Mouse (Mus musculus): ENCODE measurements around the gene Slc16a7.

Slc16a7 gene

DNA sequence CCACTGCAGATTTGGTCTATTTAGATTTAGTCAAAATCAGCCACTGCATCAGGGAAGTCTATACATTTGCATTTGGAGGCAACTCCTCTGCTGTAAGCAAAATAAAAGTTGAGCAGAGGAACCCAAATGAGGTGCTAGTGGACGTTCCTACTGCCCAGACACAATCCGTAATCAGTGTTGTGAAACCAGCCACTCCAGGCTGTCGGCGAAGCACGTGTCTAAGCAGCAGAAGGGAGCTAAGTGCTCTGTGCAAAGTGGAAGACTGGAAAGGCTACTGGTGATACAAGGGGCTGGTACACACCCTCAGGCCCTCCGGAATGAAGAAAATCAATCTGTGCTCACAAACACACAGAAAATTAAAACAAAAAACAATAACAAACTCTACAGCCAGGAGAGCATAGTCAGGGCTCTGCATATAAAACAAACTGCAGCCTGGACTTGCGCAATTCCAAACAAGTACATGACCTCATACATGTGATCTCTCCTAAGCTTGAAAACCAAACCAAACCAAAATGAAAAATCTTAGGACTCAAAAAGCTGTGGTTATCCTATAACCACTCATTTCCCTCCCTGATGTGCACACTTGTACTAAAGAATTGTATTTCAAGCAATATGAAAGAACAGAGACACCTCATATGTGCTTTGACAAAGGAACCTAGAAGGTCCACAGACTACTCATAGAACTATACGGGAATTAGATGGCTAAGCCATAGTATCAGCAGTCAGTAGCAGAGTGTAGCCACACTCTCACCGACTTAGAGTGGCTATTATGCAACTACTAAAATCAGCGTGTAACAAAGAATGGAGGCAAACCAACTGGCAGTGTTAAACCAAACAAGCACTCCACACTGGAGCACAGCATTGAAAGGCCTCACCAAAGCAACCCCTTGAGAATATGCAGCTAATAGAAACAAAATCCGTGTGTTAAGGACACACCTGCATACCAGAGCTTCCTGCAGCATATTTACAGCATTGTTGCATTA, 67.5 kb downstream of the Slc16a7 start:
- no peak for DNase-seq

DNA sequence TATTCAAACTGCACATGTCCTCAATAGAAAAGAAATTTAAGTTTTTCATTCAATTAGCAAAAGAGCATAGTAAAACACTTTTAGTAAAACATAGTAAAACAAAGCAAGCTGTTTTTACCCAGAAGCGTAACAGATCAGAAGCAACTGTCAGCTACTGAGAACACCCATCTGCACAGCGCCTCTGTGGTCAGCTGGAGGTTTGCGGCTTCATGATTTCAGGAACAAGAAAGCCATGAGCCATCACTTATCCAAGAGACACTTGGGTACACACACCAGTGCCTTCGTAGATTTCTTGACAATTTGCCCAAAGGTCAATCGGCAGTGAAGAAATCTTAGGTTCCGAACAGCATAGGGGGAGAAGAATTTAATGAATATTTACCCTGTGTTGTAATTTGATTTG, 71.9 kb downstream of the Slc16a7 start:
- peak in 1 of 2 experiments; percentile 7 for DNase-seq

DNA sequence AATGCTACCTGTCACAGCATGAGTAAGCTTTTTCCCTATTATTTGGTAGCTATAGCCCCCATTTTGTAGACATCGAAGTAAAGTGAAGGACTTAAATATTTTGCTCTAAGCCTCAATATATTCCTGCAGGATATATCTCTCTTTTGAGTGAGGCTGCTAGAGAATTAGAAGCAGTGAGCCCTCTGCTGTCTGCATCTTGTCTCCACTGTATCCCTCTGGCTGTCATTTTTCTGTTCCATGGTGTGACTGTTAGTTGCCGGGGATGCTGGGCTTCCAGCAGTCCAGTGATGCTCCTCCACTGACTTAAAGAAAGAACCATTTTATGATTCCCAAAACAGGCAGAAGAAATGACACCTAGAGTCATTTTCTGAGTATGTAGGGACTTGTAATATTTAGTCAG, 78.4 kb downstream of the Slc16a7 start:
- no peak for DNase-seq

DNA sequence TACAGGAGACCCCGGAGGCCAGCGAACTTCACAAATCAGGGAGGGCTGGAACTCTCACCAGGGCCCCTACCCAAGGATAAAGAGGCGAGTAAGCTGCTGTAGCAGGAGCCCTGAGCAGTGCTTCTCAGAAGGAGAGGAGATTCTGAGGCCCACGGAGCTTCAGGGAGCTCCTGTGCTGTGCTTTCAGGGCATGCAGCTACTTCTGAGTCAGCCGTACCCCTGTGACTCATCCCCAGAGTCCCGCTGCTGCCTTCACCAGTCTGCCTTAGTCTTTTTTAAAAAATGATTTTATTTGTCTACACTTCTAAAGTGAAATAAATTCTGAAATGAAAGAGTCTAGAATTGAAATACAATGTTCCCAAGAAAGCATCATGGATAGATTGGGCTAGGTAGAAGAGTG, 91.2 kb downstream of the Slc16a7 start:
- no peak for DNase-seq

DNA sequence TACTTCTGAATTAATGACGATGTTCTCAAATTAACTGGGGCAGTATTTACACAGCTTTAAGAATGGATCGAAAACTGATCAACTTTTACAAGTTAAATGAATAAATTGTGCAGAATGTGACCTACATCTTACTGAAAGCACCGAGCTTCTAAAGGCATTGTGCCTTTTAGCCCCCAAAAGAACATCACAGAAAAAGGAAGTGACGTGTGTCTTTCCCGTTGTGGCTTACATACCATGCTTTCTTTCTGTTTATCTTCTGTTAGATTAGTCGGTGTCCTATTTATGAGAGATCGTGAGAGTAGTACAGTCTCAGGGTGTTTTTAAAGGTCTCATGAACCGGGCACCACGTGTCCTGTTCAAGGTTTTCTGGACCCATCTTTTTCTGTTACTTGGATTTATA, 98.9 kb downstream of the Slc16a7 start:
- DNase-seq, result no peak

DNA sequence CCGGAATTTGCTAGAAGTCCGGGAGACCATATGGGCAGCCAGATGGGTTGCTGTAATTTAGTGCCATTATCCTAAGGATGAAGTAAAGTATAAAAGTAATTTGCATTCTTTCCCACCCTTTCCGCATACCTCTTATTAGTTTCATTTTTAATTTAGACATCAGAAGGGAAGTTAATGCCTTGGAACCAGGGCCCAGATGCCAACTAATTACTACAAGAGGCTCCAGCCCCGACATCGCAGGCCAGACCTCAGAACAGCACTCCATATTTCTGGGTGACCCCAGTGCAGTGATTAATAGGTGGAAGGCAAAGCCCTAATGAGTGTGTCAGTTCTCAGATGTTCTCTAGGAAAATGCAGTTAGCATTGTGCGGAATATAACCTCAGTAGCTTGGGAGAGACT, 100.7 kb downstream of the Slc16a7 start:
- no peak for DNase-seq

DNA sequence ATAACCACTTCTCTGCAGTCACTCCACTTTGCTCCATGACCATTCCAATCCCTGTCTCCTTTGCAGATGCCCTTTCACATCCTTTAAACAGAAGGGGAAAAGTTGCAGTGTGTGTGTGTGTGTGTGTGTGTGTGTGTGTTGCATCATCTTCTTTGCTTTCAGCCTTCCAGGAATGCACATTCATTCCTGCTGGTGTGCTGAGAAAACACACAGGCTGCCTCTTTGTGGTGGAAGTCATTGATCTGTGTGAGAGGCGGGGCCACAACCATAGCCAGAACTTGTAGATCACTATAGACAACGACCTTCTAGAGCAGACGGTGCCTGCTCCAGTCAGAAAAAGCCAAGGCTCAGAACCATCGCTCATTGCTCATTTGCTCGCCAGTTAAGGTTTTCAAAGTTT, 103.9 kb downstream of the Slc16a7 start:
- no peak for DNase-seq

DNA sequence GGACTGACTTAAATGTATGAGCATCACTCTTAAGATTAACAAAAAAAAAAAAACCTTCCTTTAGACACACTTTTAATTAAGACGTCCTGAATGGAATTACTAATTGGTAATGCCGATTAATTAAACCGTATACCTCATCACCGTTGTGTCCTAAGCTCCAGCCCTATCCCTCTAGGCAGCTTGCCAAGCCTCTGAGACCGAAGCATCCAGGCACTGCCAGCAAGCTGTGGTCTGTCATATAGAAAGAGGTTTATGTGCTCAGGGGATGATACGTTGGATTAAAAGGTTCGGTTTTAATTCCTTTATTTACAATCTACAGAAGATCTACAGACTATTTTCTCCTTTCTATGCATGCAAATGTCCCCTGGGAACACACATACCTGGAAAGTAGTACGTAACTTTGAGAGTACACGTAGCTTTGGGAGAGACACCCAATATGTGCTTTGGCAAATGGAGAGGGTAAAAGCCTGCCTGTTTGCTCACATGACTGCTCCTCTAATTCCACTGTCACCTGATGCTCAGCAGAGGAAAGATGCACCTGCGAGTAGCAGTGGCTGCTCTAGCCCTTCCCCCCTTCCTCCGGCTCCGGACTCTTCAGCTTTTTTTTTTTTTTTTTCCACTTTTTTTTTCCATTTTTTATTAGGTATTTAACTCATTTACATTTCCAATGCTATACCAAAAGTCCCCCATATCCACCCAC, 114.0 kb downstream of the Slc16a7 start:
- DNase-seq, result no peak

DNA sequence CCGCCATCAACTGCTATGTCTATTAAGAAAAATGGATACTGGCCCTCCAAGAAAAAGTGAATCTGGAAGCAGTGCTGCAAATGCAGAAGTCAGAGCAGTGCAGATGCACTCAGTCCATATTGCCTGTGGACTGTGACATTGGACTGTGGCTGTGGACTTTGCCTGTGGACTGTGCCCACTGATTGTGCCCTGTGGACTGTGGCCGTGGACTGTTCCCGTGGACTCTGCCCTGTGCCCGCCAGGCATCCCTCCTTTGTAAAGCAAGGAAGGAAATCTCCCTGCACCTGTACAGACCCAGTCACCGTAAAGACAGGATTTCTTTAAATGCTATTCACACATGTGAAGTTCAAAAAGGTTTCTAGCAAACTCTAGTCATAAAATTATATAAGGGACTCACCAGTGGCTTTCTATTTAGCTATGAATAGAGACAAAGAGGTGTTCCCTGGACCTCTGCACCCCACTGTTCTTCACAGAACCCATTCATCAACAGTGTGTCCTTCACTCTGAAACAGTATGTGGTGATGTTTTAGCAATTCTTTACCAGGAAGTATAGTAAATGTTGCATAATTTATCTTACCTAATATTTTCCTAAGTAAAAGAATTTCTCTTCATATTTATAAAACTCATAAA, 114.6 kb downstream of the Slc16a7 start:
- DNase-seq, result no peak

DNA sequence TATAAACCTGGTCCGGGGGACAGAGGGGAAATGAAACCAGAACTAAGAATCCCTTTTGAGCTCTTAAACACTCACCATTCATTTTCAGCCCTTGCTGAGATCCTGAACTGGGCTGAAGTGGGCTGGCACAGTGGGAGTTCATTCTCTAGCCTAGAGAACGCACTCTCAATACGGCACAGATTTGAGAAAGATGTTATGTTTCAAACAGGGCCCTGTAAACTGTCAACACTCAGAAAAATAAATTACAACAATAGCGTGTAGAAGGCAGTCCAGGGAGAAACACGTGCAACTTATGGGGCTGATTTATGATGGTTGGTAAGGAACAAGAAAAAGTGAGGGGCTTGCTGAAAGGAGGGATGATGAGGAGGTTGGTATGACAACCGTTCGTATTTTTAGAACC, 115.5 kb downstream of the Slc16a7 start:
- DNase-seq, result no peak

DNA sequence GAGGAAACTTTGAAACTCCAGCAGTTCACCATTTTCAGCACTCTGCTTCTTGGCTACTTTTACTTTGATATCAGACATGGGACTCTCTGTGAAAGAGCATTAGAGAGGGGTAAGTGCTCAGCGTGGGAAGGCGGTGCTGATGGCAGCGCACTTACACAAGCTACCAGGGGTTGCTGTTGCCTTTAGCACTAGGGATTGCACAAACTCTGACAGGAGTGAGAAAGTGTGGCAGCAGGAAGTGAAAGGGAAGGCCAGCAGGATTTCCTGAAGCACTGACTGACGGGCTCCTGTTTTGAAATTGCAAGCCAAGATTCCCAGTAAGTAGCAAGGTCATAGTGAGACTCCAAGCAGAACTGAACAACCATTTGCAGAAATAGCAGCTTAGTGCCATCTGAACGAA, 117.8 kb downstream of the Slc16a7 start:
- DNase-seq, result no peak

DNA sequence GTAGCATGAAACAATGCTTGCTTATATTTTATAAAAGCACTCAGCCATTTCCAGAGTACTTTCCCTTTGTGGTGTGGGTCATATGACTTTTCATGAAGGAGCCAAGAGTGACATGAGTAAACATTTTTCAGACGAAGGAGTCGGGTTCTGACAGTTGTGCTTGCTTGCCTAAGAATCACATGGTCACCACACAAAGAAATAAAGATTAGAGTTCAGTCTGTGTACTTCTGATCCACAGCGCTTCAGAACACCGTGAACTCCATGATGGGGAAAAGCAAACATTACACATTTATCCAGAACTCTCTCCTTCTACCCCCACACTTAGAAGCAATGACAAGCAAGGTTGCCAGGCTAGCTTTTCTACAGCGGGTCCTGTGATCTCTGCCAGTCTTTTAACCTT, 119.0 kb downstream of the Slc16a7 start:
- DNase-seq, result no peak

DNA sequence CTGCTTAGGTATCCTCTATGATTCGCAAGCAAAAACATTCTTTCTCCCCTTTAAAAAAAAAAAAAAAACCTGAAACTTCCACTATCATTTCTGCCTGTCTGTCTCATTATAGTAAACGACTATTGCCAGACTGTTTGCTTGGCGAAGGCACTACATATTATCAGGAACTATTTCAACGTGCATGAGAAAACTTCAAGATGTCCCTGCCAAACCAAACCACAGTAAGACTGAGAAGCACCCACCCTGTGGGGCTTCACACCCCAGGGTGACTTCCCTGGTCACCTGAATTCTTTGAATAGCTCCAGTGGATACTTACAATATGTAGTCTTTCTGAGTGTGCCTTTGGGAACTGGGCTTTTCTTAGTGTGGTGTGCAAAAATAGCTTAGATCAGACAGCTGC, 122.9 kb downstream of the Slc16a7 start:
- DNase-seq, result no peak

DNA sequence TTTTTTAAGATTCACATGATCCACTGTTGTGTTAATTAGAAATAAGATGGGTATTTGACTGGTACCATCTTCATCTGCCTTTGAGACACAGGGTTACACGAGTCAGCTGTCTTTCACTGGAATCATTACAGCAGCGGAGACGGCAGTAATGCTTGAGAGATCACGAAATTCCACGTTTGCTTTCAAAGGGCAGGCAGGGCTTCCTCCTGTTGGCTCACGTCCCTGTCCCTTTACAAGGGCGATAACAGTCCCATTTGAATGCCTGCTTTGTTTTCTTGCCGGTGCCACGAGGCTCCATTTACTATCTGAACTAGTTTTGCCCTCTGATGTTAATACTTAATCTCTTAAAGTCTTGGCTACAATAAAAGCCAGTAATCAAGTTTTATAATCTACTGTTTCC, 123.4 kb downstream of the Slc16a7 start:
- DNase-seq, result no peak

DNA sequence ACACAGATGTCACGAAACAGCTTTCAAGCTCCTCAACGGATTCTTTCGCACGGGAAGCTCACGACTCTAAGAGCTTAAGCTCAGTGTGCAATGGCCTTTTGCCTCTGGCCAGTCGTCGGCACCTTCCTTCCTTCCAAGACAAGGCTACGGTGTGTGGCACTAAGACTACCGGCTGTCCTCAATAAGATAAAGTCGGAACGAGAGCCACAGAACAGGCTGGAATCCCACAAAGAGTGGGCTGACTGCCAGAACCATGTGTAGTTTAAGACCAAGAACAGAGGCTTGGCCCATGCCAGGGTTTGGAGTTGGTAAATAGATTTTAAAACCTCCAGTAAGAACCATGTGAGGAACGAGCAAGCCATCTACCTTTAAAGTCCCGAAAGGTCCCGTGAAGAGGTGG, 123.8 kb downstream of the Slc16a7 start:
- DNase-seq, result no peak

DNA sequence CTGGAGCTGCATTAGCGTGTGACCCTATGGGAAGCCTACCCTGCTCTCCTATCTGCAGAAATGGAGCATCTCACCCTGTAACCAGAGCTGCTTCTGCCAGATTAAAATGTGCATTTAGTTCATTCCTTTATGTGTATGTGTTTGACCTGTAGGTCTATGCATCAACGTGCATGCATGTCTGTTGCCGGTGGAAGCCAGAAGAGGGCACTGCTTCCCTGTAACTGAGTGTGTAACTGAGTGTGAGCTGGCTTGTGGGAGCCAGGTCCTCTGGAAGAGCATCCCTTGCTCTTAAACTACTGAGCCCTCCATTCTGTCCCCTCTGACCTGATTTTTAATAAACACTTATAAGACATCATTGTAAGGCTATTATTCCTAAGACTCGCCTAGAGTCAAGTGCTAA, 124.3 kb downstream of the Slc16a7 start:
- DNase-seq, result peak; percentile 18 to 52

DNA sequence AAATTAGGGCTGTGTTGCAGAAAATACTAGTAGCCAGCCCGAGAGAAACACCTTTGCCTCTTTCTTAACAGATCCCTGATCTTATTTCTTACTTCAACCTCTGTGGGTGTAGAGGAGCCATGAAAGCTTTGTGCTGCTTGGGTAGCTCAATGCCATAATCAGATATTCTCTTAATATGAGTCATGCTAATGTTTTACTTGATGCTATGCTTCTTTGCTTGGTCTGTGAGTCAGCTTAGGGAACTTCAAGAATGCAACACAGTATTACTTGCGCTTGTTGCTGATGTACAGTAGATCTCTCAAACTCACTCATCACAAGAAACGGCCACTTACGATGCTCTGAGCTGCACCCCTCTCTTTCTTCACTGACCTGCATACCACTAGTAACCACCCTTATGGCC, 133.4 kb downstream of the Slc16a7 start:
- no peak for DNase-seq

DNA sequence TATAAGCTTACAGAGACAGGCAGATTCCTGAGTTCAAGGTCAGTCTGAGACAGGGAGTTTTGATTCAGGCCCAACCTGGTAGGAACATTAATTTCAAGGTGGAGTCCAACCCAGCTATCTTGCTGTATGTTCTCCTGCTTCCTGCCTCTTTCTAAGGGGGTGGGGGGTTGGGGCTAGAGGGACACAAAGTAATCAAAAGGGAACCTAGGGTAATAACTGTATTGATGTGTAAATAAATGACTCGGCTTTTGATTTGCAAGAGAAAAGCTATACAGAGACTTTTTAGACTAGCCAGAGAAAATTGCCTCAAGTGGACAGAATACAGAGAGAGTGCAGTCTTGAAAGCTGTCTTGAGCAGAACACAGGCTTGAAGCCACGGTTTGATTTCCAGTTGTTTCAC, 174.7 kb downstream of the Slc16a7 start:
- DNase-seq, result no peak

DNA sequence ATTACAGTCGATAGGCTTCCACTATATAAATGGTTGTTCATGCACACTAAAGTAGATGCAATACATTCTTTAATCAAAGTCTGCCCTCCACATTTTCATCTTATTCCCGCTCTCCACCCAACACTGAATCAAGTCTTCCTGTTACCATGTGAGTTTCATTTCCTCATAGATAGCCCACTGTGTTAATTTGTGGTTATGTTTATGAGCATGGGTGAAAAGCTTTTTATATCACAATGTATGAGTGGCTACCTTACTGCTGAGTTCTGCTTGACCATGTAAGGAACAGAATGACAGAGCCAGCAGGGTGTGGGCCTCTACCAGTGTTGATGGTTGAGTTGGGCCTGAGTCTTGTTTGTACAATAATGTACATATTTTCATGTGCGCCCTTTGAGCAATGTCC, 175.5 kb downstream of the Slc16a7 start:
- DNase-seq, result peak in 1 of 2 experiments; percentile 3

DNA sequence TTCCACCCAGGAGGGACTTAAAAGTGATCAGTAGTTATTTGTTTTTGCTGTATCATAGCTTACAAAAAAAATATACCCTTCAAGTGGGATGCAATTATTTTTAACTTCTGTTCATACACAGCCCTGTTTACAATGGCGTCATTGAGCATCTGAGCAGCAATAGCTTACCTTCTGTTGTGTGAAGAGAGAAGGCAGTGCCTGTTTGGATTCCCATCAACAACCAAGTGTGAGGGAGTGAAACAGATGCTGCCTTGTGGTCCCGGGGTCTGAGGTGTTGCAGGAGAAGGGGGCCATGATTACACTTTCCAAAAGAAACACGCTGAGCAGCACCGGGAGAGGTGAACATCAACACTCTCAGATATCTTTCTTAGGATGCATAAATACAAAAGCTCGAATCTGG, 201.7 kb downstream of the Slc16a7 start:
- DNase-seq, result no peak

DNA sequence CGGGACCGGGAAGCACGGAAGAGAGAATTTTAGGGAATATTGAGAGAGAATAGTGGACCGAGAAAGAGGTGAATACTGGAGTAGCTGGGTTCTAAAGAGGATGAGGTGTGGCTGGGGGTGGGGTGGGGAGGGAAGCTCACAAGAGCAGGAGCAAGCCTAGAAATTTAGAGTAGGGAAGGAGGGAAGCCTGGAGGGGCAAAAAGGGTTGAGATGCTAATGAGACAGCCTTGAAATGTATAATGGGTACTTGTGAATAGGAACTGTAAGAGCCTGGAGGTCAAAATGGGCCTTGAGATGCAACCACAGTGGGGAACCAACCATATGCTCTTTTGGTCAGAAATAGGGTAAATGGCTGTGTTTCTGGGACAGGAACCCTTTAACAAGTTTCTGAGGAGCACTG, 203.9 kb downstream of the Slc16a7 start:
- no peak for DNase-seq

DNA sequence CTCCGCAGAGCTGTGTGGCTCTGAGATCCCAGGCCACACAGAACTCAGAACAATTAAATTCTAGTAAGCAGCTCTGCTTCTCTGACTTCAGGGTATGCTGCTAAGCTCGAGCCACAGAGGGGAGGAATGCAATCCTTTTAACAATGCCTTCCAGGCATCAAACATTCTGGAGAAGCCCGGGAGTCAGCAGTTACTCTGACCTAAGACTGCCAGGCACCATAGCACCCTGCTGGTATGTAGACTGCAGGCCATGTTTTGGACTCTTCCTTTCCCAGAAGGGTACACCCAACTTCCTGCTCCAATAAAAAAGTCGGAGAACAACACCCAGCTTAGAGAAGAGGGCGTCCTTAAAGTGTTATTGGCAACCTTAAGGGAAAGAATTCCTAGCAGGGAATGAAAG, 205.1 kb downstream of the Slc16a7 start:
- no peak for DNase-seq

DNA sequence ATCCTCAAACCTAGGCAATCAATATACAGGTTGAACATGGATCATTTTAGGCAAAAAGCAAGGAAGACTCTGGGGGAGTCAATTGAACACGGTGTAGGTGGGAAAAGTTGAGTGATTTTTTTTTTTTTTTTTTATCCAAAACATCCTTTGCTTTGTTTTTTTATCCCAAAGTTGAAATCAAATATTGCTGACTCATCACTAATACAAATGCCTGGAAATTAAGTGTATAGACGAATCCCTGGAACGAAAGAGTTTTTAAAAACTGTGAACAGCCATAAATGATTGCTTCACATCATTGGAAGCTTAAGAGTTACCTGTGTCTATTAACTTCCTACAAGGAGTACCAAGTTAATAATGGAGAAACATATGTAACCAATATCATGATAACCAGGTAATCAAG, 206.7 kb downstream of the Slc16a7 start:
- no peak for DNase-seq

DNA sequence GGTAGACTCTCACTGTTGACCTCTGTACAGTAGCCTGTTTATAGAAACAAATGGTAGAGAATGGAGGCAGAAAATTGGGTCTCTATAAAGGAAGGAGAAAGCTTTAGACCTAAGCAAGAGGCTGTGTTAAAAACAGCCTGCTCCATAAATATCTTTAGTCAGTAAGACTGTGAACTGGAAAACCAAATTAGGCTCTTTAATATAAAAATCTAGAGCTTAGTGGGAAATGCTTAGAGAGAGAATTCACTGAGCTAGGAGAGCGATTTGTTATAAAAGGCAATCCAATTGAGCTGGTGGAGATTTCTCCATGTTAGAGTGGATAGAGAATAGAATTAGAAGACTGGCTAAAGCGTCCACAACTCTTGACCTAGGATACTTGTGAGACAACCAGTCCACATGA, 211.5 kb downstream of the Slc16a7 start:
- no peak for DNase-seq
